Mouse (Mus musculus): Measurements from ENCODE around the gene Acsf3. TPM values are rescaled to one million over a fixed set of nuclear protein-coding genes. Genes with fewer than 3 reads are reported as not detected.
A peak's percentile ranks its signal among the peaks of the same experiment; 100 is the strongest.

Acsf3 gene
- total and polyA plus RNA-seq, 3 experiments: 0.49 to 0.63 TPM; not detected in 1

GRCm38 (mm10) chr8:122824986-122825385, 49.7 kb downstream of the Acsf3 start:
- no peaks in the 10 kb centered on the region for H3K36me3 ChIP-seq (replicated peaks)
- ATAC-seq (ENCODE audit: extremely low read depth, insufficient number of reproducible peaks, low FRiP score, poor library complexity, severe bottlenecking) (no peak), DNase-seq (ENCODE audit: low spot score) (no peak)
- no peaks in the 10 kb centered on the region for H3K9me3 ChIP-seq (replicated peaks)
- H3K4me1 ChIP-seq (ENCODE audit: insufficient read depth, low read depth, low read length): peaks cover 19% of the 10 kb centered on the region
- TF ChIP-seq POLR2AphosphoS5 (IDR thresholded peaks at IDR 0.05; ENCODE audit: insufficient replicate concordance, low read depth, low read length) (no peak), GATA1 (IDR thresholded peaks at IDR 0.05; ENCODE audit: borderline replicate concordance, low read length) (no peak), TAL1 (conservative IDR thresholded peaks at IDR 0.05; ENCODE audit: low read depth, low read length) (no peak), GATA2 (IDR thresholded peaks at IDR 0.05; ENCODE audit: borderline replicate concordance, low read depth, low read length) (no peak), CTCF (IDR thresholded peaks at IDR 0.05; ENCODE audit: low read depth, low read length) (no peak)
- H3K27me3 ChIP-seq (ENCODE audit: insufficient read depth, low read length): peaks cover 86% of the 10 kb centered on the region
- no peak overlapping the region for H3K4me3 ChIP-seq (ENCODE audit: low read depth, low read length)

DNA sequence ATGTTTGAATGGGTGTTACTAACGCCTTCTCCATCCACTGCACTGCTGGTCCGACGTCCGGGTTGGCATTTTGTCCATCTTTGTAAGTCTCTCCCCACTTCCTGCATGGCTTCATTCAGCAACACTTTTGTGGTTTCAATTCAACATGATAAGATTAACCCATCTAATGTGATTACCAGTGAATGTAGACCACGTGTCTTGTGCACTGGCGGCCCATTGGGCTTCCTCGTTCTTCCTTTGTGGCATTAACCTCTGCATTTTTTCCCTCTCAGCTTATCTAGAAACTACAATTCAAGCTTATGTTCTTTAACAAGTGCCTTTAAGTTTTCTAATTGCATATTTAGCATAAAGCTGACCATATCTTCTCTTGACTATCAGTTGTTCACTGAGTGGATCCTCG, 50.1 kb downstream of the Acsf3 start:
- TF ChIP-seq POLR2AphosphoS5 (IDR thresholded peaks at IDR 0.05; ENCODE audit: insufficient replicate concordance, low read depth, low read length): no peak
- TF ChIP-seq GATA1 (IDR thresholded peaks at IDR 0.05; ENCODE audit: borderline replicate concordance, low read length): no peak
- TF ChIP-seq GATA2 (IDR thresholded peaks at IDR 0.05; ENCODE audit: borderline replicate concordance, low read depth, low read length): no peak
- TF ChIP-seq CTCF (IDR thresholded peaks at IDR 0.05; ENCODE audit: low read depth, low read length): no peak
- no peak for TF ChIP-seq TAL1 (conservative IDR thresholded peaks at IDR 0.05; ENCODE audit: low read depth, low read length)

DNA sequence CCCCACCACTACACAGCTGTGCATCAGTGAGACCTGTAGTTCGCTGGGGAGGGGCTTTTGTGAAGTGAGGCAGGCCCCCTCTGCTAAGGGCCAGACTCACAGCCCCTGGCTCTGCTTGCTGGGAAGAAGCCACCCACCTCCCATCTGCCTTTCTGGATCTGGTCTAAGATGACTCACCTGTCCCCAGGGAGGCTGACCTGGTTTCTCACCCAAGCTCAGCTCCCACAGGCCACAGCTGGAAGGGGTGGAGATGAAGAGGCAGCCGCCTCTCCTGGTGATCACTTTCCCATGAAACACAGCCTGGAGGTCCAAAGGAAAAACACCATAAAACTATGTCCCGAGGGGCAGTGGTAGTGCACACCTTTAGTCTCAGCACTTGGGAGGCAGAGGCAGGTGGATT, 54.1 kb downstream of the Acsf3 start:
- no peak for DNase-seq (ENCODE audit: low spot score)
- no peak for TF ChIP-seq CTCF (IDR thresholded peaks at IDR 0.05; ENCODE audit: low read depth, low read length)
- TF ChIP-seq POLR2AphosphoS5 (IDR thresholded peaks at IDR 0.05; ENCODE audit: insufficient replicate concordance, low read depth, low read length): no peak
- ATAC-seq (ENCODE audit: extremely low read depth, insufficient number of reproducible peaks, low FRiP score, poor library complexity, severe bottlenecking): no peak
- peaks cover 27% of the 10 kb centered on the region for H3K4me1 ChIP-seq (ENCODE audit: insufficient read depth, low read depth, low read length)
- H3K4me3 ChIP-seq (ENCODE audit: low read depth, low read length): no peak overlapping the region
- H3K27me3 ChIP-seq (ENCODE audit: insufficient read depth, low read length): peaks cover 97% of the 10 kb centered on the region
- no peaks in the 10 kb centered on the region for H3K36me3 ChIP-seq (replicated peaks)
- H3K9me3 ChIP-seq (replicated peaks): no peaks in the 10 kb centered on the region

More for the DNA sequence above, 50.1 kb downstream of the Acsf3 start:
- Histone ChIP-seq H3K27me3 (ENCODE audit: insufficient read depth, low read length) (peaks cover 84% of the 10 kb centered on the region), H3K4me1 (ENCODE audit: insufficient read depth, low read depth, low read length) (peaks cover 23% of the 10 kb centered on the region), H3K9me3 (replicated peaks) (no peaks in the 10 kb centered on the region), H3K36me3 (replicated peaks) (no peaks in the 10 kb centered on the region), H3K4me3 (ENCODE audit: low read depth, low read length) (no peak overlapping the region)
- ATAC-seq (ENCODE audit: extremely low read depth, insufficient number of reproducible peaks, low FRiP score, poor library complexity, severe bottlenecking): no peak
- no peak for DNase-seq (ENCODE audit: low spot score)

DNA sequence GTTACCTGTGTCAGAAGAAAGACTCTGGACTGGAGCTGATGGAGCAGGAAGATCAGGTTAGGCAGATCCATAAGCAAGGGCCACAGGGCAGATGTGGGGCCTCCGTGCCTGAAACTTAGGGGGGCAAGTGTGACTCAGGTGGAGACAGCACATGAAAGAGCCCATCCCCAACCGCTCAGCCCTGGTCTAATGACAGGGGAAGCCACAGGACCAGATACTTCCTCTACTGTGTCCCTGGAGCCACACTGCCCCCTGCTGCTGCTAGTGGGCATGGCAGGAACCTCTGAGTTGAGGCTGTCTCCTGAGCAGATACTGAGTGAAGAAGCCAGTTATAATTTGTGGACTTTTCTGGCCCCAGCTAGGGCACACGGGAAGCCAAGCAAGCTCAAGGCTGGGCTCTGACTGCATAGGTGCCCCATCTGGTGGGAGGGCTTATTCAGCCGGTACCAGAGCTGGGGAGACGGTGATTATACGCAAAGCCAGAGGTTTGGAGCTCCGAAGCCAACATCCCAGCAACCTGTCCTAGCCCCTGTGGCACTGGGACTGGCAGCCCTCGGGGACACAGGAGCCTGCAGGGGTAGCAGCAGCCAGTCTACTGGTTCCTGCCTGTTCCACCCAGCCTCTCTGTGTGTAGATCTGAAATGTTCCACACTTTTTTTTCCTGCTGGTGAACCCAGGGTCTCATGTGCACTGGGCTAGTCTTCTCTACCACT, 55.2 kb downstream of the Acsf3 start:
- Histone ChIP-seq H3K9me3 (replicated peaks) (no peaks in the 10 kb centered on the region), H3K27me3 (ENCODE audit: insufficient read depth, low read length) (peaks cover 91% of the 10 kb centered on the region), H3K4me3 (ENCODE audit: low read depth, low read length) (no peak overlapping the region), H3K4me1 (ENCODE audit: insufficient read depth, low read depth, low read length) (peaks cover 25% of the 10 kb centered on the region), H3K36me3 (replicated peaks) (no peaks in the 10 kb centered on the region)
- peak; percentile 90 for DNase-seq (ENCODE audit: low spot score)
- TF ChIP-seq CTCF (IDR thresholded peaks at IDR 0.05; ENCODE audit: low read depth, low read length) (peak; percentile 97), TAL1 (conservative IDR thresholded peaks at IDR 0.05; ENCODE audit: low read depth, low read length) (no peak)
- ATAC-seq (ENCODE audit: extremely low read depth, insufficient number of reproducible peaks, low FRiP score, poor library complexity, severe bottlenecking): peak; percentile 77

DNA sequence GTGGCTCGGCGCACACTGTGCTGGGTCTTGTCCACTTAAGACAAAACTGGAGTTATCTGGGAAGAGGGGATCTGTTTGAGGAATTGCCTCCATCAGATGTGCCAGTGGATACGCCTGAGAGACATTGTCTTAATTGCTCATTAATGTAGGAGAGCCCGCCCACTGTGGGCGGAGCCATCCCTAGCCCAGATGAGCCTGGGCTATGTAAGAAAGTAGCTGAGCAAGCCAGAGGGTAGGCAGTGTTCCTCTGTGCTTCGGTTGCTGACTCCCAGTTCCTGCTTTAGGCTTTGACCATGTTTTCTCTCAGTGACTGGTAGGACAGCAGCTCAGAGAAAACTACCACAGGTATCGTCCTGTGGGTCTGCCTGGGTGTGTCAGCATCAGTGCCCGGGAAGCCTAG, 59.1 kb downstream of the Acsf3 start:
- TF ChIP-seq CTCF (IDR thresholded peaks at IDR 0.05; ENCODE audit: low read depth, low read length): no peak
- no peaks in the 10 kb centered on the region for H3K36me3 ChIP-seq (replicated peaks)
- peaks cover 20% of the 10 kb centered on the region for H3K4me1 ChIP-seq (ENCODE audit: insufficient read depth, low read depth, low read length)
- H3K9me3 ChIP-seq (replicated peaks): no peaks in the 10 kb centered on the region
- DNase-seq (ENCODE audit: low spot score): no peak
- H3K27me3 ChIP-seq (ENCODE audit: insufficient read depth, low read length): peaks cover 84% of the 10 kb centered on the region
- no peak overlapping the region for H3K4me3 ChIP-seq (ENCODE audit: low read depth, low read length)
- no peak for ATAC-seq (ENCODE audit: extremely low read depth, insufficient number of reproducible peaks, low FRiP score, poor library complexity, severe bottlenecking)

- Histone ChIP-seq H3K4me3 (ENCODE audit: low read depth, low read length) (no peak overlapping the region), H3K36me3 (replicated peaks) (no peaks in the 10 kb centered on the region), H3K9me3 (replicated peaks) (no peaks in the 10 kb centered on the region), H3K27me3 (ENCODE audit: insufficient read depth, low read length) (peaks cover 84% of the 10 kb centered on the region), H3K4me1 (ENCODE audit: insufficient read depth, low read depth, low read length) (peaks cover 16% of the 10 kb centered on the region)
- ATAC-seq (ENCODE audit: extremely low read depth, insufficient number of reproducible peaks, low FRiP score, poor library complexity, severe bottlenecking) (peak; percentile 35; the same call in 1 of the 2 replicates), DNase-seq (ENCODE audit: low spot score) (peak; percentile 79)
- TF ChIP-seq GATA1 (IDR thresholded peaks at IDR 0.05; ENCODE audit: borderline replicate concordance, low read length): no peak
- peak; percentile 80 for TF ChIP-seq CTCF (IDR thresholded peaks at IDR 0.05; ENCODE audit: low read depth, low read length)
- TF ChIP-seq TAL1 (conservative IDR thresholded peaks at IDR 0.05; ENCODE audit: low read depth, low read length): no peak
- TF ChIP-seq GATA2 (IDR thresholded peaks at IDR 0.05; ENCODE audit: borderline replicate concordance, low read depth, low read length): no peak
Measured at GRCm38 (mm10) chr8:122834971-122835370, 59.7 kb downstream of the Acsf3 start.

- ATAC-seq (ENCODE audit: extremely low read depth, insufficient number of reproducible peaks, low FRiP score, poor library complexity, severe bottlenecking) (no peak), DNase-seq (ENCODE audit: low spot score) (no peak)
- H3K4me3 ChIP-seq (ENCODE audit: low read depth, low read length): no peak overlapping the region
- peaks cover 86% of the 10 kb centered on the region for H3K27me3 ChIP-seq (ENCODE audit: insufficient read depth, low read length)
- no peaks in the 10 kb centered on the region for H3K36me3 ChIP-seq (replicated peaks)
- H3K4me1 ChIP-seq (ENCODE audit: insufficient read depth, low read depth, low read length): peaks cover 8% of the 10 kb centered on the region; the same call in 1 of the 2 replicates
- no peaks in the 10 kb centered on the region for H3K9me3 ChIP-seq (replicated peaks)
- TF ChIP-seq CTCF (IDR thresholded peaks at IDR 0.05; ENCODE audit: low read depth, low read length) (no peak), GATA2 (IDR thresholded peaks at IDR 0.05; ENCODE audit: borderline replicate concordance, low read depth, low read length) (no peak), GATA1 (IDR thresholded peaks at IDR 0.05; ENCODE audit: borderline replicate concordance, low read length) (no peak), POLR2AphosphoS5 (IDR thresholded peaks at IDR 0.05; ENCODE audit: insufficient replicate concordance, low read depth, low read length) (no peak), TAL1 (conservative IDR thresholded peaks at IDR 0.05; ENCODE audit: low read depth, low read length) (no peak)
Measured at GRCm38 (mm10) chr8:122836199-122836598, 60.9 kb downstream of the Acsf3 start.

Data from G1E (cell line).